Mouse (Mus musculus): ENCODE measurements around the gene Fut8. TPM values are rescaled to one million over a fixed set of nuclear protein-coding genes. Genes with fewer than 3 reads are reported as not detected.
A peak's percentile ranks its signal among the peaks of the same experiment; 100 is the strongest.

Fut8 gene
- polyA plus RNA-seq, 1 experiment from 2014 or later: 65.6 TPM

DNA sequence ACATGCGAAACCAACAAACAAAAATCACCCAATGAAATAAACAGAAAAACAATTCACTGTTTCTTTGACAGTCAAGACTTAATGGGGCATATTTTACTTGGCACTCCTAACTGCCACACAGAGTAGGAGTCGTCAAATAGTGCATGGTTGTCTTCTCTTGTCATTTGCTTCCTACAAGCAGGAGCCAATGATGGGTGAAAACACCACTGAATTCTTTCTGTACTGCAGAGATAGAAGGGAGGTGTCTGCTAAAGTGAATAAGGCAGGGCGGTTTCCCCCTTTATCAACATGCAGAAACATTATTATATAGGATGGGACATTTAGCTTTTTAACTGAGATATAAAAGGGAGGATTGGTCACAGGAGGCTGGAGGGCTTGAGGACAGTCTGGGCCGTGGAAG is 13.0 kb upstream of the Fut8 start:
- no peak for ATAC-seq (ENCODE audit: low FRiP score, low read depth)
- Histone ChIP-seq H3K36me3 (no peaks in the 10 kb centered on the region), H3K27me3 (no peaks in the 10 kb centered on the region), H3K27ac (replicated peaks) (no peak overlapping the region), H3K9me3 (no peaks in the 10 kb centered on the region), H3K4me3 (no peak overlapping the region), H3K4me2 (no peak overlapping the region), H3K4me1 (replicated peaks) (no peaks in the 10 kb centered on the region), H3K9ac (no peak overlapping the region)
- WGBS: 69% methylated on average over 4 of the region's 4 CpGs

DNA sequence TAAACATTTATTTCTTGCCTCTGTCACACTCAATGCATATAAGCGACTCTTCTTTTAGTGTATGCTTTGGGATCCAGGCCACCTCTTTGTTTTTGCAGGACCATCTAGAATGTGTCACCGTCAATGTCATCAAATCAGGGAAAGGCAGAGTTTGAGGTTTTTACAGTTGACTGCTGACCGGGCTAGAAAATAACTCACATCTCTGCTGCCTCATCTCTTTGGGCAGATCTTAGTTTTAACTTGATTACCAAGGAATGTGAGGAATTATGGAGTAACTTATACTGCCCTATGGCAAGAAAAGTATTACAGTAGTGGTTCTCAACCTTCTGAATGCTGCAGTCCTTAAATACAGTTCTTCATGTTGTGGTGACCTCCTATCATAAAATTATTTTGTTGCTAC is 12.2 kb upstream of the Fut8 start:
- Histone ChIP-seq H3K4me2 (no peak overlapping the region), H3K9ac (no peak overlapping the region), H3K4me3 (no peak overlapping the region), H3K27ac (replicated peaks) (no peak overlapping the region), H3K9me3 (no peaks in the 10 kb centered on the region), H3K27me3 (no peaks in the 10 kb centered on the region), H3K4me1 (replicated peaks) (no peaks in the 10 kb centered on the region), H3K36me3 (no peaks in the 10 kb centered on the region)
- ATAC-seq (ENCODE audit: low FRiP score, low read depth): no peak
- 84% methylated on average over 3 of the region's 3 CpGs for WGBS

DNA sequence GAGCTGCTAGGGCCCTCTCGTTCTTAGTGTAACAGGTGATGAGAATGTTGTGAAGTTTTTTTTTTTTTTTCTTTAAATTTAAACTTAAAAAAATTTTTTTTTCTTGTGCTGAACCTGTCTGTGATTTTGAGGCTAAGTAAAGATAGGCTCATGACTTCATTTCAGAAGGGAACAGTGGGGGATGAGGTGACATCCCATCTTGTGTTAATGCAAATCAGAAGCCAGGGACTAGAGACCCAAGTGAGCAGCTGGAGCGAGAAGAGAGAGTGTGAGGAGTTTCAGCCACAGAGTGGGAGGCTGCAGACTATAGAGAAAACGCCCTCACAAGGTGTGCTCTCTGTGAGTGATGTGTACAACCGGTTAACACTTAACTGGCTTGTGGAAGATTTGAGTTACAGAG is 2.0 kb upstream of the Fut8 start:
- H3K9me3 ChIP-seq: no peaks in the 10 kb centered on the region
- no peak for ATAC-seq (ENCODE audit: low FRiP score, low read depth)
- no peak overlapping the region for H3K4me2 ChIP-seq
- WGBS: 65% methylated on average over 4 of the region's 4 CpGs
- H3K4me3 ChIP-seq: no peak overlapping the region
- H3K4me1 ChIP-seq (replicated peaks): peaks cover 9% of the 10 kb centered on the region
- no peaks in the 10 kb centered on the region for H3K36me3 ChIP-seq
- H3K9ac ChIP-seq: no peak overlapping the region
- H3K27me3 ChIP-seq: no peaks in the 10 kb centered on the region
- H3K27ac ChIP-seq (replicated peaks): no peak overlapping the region

DNA sequence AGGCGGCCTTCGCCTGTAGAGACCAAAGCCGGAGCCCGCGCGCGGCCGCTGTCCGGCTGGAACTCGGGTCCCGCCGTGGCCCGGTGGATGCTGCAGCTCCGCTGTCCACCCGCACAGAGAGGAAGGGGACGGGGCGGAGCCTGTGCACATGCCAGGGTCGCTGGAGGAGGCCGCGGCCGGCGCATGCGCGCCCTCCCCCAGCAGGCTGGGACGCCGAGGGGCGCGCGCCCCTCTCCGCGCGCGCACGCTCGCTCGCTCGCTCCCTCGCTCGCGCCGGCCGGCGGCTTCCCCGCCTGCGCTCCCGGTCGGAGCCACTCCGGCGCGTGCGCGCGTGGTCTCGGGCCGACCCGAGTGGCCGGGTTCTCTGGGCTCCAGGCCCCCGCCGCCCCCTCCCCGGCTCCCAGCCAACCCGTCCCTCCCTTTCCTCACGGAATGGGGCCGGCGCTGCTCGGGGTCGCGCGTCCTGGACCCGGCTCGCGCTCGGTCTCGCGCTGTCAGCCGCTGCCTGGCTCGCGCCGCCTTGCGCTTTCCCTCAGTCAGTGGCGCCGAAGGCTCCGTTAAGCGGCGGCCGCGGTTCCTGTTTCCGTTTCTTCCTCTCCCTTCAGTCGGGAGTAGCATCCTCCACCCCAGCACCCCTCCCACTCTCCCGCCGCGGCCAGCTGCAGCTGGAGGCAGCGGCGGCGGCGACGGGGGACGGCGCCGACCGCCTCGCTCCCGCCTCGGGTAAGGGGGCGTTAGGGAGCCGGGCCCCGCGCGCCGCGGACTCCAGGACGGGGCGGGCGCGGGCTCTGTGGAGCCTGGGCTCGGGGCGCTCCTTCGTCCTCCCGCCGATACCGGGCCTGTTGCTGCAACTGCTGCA is 835 bp downstream of the Fut8 start:
- Histone ChIP-seq H3K4me1 (replicated peaks) (peaks cover 12% of the 10 kb centered on the region), H3K9ac (peak overlapping the region; percentile 90), H3K27ac (replicated peaks) (peak overlapping the region; percentile 98), H3K36me3 (no peaks in the 10 kb centered on the region), H3K4me3 (peak overlapping the region; percentile 72), H3K27me3 (no peaks in the 10 kb centered on the region), H3K4me2 (peak overlapping the region; percentile 72), H3K9me3 (no peaks in the 10 kb centered on the region)
- ATAC-seq (ENCODE audit: low FRiP score, low read depth): peak; percentile 98
- under 1% methylated on average over 78 of the region's 120 CpGs for WGBS

DNA sequence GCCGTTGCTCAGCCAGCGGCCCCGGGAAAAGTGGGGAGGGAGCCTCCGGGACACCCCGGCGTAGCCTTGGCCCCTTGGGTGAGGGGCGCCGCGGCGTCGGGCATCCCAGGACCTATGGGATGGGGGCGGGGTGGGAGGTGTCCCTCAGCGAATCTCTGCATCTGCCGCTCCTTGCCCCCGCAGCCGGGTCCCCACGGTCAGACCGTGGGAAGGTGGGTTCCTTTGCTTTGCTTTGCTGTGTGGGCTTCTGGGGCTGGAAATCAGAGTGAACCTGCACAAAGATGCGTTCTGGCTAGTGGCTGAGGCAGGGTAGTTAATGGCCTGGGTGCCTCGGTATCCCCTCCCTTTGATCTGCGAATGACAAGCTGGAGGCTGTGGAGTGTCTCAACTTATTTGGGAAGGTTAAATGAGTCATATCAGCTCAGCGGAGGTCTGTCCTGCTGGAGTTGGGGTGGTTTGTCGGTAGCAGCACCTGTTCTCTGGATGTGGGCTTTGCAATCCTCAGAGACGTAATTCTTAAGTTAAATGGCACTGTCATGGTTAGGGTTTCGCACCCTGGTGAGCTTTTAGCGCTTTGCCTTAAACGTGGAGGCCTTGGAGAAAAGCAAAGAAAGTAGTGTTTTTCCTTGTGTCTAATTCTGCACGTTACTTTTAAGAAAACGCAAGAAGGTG is 1.6 kb downstream of the Fut8 start:
- Histone ChIP-seq H3K27me3 (no peaks in the 10 kb centered on the region), H3K9ac (peak overlapping the region; percentile 90), H3K4me3 (peak overlapping the region; percentile 72), H3K4me2 (peak overlapping the region; percentile 72), H3K4me1 (replicated peaks) (peaks cover 12% of the 10 kb centered on the region), H3K36me3 (no peaks in the 10 kb centered on the region), H3K27ac (replicated peaks) (peak overlapping the region; percentile 98), H3K9me3 (no peaks in the 10 kb centered on the region)
- no peak for ATAC-seq (ENCODE audit: low FRiP score, low read depth)
- WGBS: under 1% methylated on average over 29 of the region's 29 CpGs

DNA sequence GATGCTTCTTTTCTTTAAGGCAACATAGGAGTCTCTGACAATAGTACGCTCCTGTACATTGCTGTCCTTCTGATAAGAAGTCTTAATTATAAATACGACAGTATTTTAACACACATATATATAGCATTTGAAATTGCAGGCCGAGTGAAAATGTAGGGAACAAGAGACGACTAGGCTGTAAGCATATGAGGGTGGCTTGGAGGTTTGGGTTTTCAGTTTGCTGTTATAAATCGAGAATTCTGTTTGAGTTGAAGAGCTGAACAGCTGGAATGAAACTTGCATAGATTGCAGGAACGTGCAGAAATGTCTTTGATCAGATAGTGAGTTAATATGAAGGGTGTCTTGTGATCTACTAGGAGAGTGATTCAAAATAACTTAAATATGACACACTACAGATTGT is 2.4 kb downstream of the Fut8 start:
- H3K9ac ChIP-seq: peak overlapping the region; percentile 33; the same call in 1 of the 2 replicates
- H3K9me3 ChIP-seq: no peaks in the 10 kb centered on the region
- no peaks in the 10 kb centered on the region for H3K36me3 ChIP-seq
- WGBS: 51% methylated on average over 6 of the region's 6 CpGs
- H3K27me3 ChIP-seq: no peaks in the 10 kb centered on the region
- H3K4me3 ChIP-seq: peak overlapping the region; percentile 72
- no peak overlapping the region for H3K27ac ChIP-seq (replicated peaks)
- H3K4me1 ChIP-seq (replicated peaks): peaks cover 12% of the 10 kb centered on the region
- no peak for ATAC-seq (ENCODE audit: low FRiP score, low read depth)
- H3K4me2 ChIP-seq: peak overlapping the region; percentile 72

DNA sequence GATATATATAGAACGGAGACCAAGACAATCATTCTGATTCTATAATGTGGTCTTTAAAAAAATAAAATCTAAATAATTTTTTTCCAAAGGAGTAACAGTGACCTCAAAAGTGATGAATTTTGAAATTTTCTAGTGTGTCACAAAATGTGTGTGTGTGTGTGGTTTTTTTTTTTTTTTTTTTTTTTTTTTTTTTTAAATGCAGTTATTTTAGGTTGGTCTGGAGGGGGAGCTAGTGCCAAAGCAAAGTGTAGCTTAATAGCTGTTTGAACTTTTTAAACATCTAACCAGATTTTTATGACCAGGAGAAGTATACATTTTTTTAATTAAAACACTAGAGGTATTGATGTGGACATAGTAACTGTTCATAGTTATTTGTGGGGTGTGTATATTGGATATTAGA is 2.9 kb downstream of the Fut8 start:
- H3K27ac ChIP-seq (replicated peaks): no peak overlapping the region
- peak overlapping the region; percentile 72; the same call in 1 of the 2 replicates for H3K4me2 ChIP-seq
- WGBS: 78% methylated on average over 1 of the region's 1 CpGs
- ATAC-seq (ENCODE audit: low FRiP score, low read depth): no peak
- H3K9ac ChIP-seq: no peak overlapping the region
- H3K9me3 ChIP-seq: no peaks in the 10 kb centered on the region
- H3K27me3 ChIP-seq: no peaks in the 10 kb centered on the region
- H3K4me3 ChIP-seq: no peak overlapping the region
- H3K36me3 ChIP-seq: no peaks in the 10 kb centered on the region
- H3K4me1 ChIP-seq (replicated peaks): peaks cover 12% of the 10 kb centered on the region

DNA sequence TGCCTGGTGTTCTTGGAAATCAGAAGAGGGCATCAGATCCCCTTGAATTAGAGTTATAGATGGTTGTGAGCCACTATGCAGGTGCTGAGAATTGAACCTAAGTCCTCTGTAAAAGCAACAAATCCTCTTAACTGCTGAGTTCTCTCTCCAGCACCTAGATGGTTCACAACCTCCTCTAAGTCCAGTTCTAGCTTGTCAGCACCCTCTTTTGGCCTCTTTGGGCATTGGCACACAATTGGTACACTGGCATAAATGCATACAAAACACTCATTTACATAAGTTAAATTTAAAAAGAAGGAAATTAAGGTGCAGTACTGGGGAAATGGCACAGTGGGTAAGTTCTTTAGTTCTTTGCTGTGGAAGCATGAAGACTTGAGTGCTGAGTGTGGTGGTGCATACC is 24.7 kb downstream of the Fut8 start:
- no peak overlapping the region for H3K4me3 ChIP-seq
- ATAC-seq (ENCODE audit: low FRiP score, low read depth): no peak
- no peaks in the 10 kb centered on the region for H3K36me3 ChIP-seq
- no peak overlapping the region for H3K4me2 ChIP-seq
- no peaks in the 10 kb centered on the region for H3K9me3 ChIP-seq
- no peaks in the 10 kb centered on the region for H3K4me1 ChIP-seq (replicated peaks)
- H3K9ac ChIP-seq: no peak overlapping the region
- no peak overlapping the region for H3K27ac ChIP-seq (replicated peaks)
- H3K27me3 ChIP-seq: no peaks in the 10 kb centered on the region

DNA sequence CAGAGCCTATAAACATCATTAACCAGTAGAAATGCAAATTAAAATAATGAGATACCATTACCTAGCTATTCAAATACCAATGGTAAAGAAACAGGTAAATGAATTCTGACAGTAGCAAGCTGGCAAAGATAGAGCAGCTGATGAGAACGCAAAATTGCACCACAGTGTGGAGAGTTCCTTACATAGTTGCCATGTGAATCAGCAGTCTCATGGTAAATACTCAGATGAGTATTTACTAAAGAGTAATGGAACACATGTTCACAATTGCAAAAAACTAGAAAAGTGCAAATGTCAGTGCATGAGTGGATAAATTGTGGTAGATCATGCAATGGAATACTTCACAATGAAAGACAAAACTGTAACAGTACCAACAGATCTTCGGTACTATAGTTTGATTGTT is 25.9 kb downstream of the Fut8 start:
- Histone ChIP-seq H3K27me3 (no peaks in the 10 kb centered on the region), H3K4me2 (no peak overlapping the region), H3K36me3 (no peaks in the 10 kb centered on the region), H3K4me1 (replicated peaks) (no peaks in the 10 kb centered on the region), H3K9me3 (no peaks in the 10 kb centered on the region), H3K9ac (no peak overlapping the region), H3K4me3 (no peak overlapping the region), H3K27ac (replicated peaks) (no peak overlapping the region)
- no peak for ATAC-seq (ENCODE audit: low FRiP score, low read depth)
- 82% methylated on average over 2 of the region's 2 CpGs for WGBS

DNA sequence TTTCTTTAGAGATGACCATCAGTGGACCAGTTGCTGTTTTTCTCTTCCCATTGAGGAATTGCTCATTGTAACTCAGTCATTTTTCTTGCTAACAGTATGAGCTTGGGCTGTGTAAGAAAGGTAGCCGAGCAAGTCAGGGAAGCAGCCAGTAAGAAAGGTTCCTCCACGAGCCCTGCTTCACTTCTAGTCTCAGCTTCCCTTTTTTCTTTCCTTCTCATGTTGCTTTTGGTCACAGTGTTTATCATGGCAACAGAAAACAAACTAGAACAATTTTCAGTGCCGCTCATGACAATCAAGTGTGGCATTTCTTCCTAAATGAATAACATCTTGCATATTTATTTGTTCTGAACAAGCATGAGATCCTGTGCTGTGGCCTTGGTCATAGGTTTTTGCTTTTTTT is 32.8 kb downstream of the Fut8 start:
- Histone ChIP-seq H3K4me1 (replicated peaks) (no peaks in the 10 kb centered on the region), H3K27ac (replicated peaks) (no peak overlapping the region), H3K4me3 (no peak overlapping the region), H3K36me3 (no peaks in the 10 kb centered on the region), H3K27me3 (no peaks in the 10 kb centered on the region), H3K9ac (no peak overlapping the region), H3K9me3 (no peaks in the 10 kb centered on the region), H3K4me2 (no peak overlapping the region)
- 87% methylated on average over 3 of the region's 3 CpGs for WGBS
- ATAC-seq (ENCODE audit: low FRiP score, low read depth): no peak

DNA sequence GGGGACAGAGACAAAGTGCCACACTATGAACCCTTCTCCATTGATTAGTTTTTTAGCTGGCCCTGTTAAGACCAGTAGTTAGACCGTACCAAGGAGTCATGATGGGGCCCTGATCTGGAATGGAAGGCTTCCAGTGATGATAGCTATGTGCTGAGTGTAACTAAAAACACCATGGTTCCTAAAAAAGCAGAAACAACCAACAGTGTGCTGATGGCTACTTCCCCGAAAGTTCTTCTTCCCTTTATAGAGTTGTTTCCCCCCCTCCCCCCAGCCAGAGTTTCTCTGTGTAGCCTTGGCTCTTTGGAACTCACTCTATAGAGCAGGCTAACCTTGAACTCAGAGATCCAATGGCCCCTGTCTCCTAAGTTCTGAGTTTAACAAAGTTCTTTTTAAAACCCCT is 50.6 kb downstream of the Fut8 start:
- ATAC-seq (ENCODE audit: low FRiP score, low read depth): no peak
- H3K4me2 ChIP-seq: no peak overlapping the region
- H3K9ac ChIP-seq: no peak overlapping the region
- no peaks in the 10 kb centered on the region for H3K27me3 ChIP-seq
- whole genome bisulfite sequencing: 89% methylated on average over 2 of the region's 2 CpGs
- no peak overlapping the region for H3K4me3 ChIP-seq
- no peaks in the 10 kb centered on the region for H3K9me3 ChIP-seq
- no peak overlapping the region for H3K27ac ChIP-seq (replicated peaks)
- no peaks in the 10 kb centered on the region for H3K36me3 ChIP-seq
- no peaks in the 10 kb centered on the region for H3K4me1 ChIP-seq (replicated peaks)

DNA sequence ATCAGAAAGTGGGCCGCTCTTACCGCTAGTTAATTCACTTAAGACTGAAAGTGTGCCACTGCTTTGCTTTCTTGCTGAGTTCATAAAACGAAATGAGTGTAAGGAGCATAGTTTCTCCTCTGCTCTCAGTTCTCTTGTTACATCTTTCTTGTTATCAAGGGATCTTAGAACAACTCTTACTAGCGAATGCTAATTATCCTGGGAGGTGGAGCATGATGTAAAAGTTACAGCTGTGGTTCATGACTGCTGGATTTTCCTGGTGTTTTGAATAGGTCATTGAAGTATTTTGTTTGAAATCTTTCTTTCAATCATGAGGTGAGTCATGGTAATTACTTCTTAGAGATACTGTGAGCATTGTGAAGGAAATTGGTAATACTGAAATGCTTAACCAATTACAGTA is 53.1 kb downstream of the Fut8 start:
- Histone ChIP-seq H3K9ac (no peak overlapping the region), H3K27me3 (no peaks in the 10 kb centered on the region), H3K4me3 (no peak overlapping the region), H3K27ac (replicated peaks) (no peak overlapping the region), H3K9me3 (no peaks in the 10 kb centered on the region), H3K36me3 (no peaks in the 10 kb centered on the region), H3K4me2 (no peak overlapping the region), H3K4me1 (replicated peaks) (no peaks in the 10 kb centered on the region)
- WGBS: 79% methylated on average over 4 of the region's 4 CpGs
- ATAC-seq (ENCODE audit: low FRiP score, low read depth): no peak

Measured in hindbrain, embryonic 15.5 days (tissue).